Comparison of ENCODE assay signal across 8 mouse cellular contexts in the genomic region with DNA sequence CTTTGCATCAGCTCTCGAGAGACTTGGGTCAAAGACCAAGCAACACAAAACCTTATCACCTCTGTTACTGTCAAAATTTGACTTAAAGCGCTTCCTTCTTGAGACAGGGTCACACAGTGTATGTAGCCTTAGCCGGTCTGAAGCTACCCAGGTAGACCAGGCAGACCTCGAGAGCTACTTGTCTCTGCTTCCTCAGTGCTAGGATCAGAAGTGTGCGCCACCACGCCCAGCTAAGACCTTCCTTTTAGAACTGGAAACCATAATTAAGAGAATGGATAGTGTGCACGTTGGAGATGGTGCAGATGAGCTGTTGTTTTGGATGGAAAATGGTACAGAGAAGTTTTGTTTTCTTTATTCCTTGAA. TPM values are rescaled to one million over a fixed set of nuclear protein-coding genes. Genes with fewer than 3 reads are reported as not detected.
A peak's percentile ranks its signal among the peaks of the same experiment; 100 is the strongest.
DNase-seq lines count a peak whose midpoint lies in the region; ATAC-seq and TF ChIP-seq lines count a peak whose summit lies in the region.

No protein-coding gene starts in this region.

- no peaks in the 10 kb centered on the region for H3K9me3 ChIP-seq in hindbrain, postnatal 0 days (ENCODE audit: low read length)
- no peaks in the 10 kb centered on the region for H3K9me3 ChIP-seq in midbrain, embryonic 14.5 days (ENCODE audit: control insufficient read depth, low read length)

- H3K4me2 ChIP-seq in hindbrain, postnatal 0 days (ENCODE audit: low read depth, low read length): peak overlapping the region; percentile 61
- H3K4me2 ChIP-seq in midbrain, embryonic 14.5 days (ENCODE audit: low read length): peak overlapping the region; percentile 91

- peaks cover 7% of the 10 kb centered on the region for H3K4me1 ChIP-seq in lung, adult 2 months (ENCODE audit: control insufficient read depth, insufficient read depth, low read length)
- H3K4me1 ChIP-seq in cortical plate, adult 2 months (ENCODE audit: control insufficient read depth, insufficient read depth, low read length): peaks cover 1% of the 10 kb centered on the region
- peaks cover 19% of the 10 kb centered on the region for H3K4me1 ChIP-seq in hindbrain, postnatal 0 days (ENCODE audit: insufficient read depth, low read length)
- H3K4me1 ChIP-seq in midbrain, embryonic 14.5 days (ENCODE audit: control insufficient read depth, insufficient read depth, low read length): peaks cover 22% of the 10 kb centered on the region

- peak overlapping the region; percentile 99 for H3K27ac ChIP-seq in cortical plate, adult 2 months (ENCODE audit: insufficient read depth, low read length)
- H3K27ac ChIP-seq in hindbrain, postnatal 0 days: peak overlapping the region; percentile 84
- H3K27ac ChIP-seq in midbrain, embryonic 14.5 days (replicated peaks; ENCODE audit: low read depth, low read length): peak overlapping the region; percentile 93

- TF ChIP-seq CTCF in lung, adult 2 months (IDR thresholded peaks at IDR 0.05; ENCODE audit: insufficient read depth, low read length): no peak
- TF ChIP-seq CTCF in cortical plate, adult 2 months (IDR thresholded peaks at IDR 0.05; ENCODE audit: extremely low read depth, insufficient read depth, low read length): no peak
- no peak for TF ChIP-seq CTCF in hindbrain, postnatal 0 days (IDR thresholded peaks at IDR 0.05; ENCODE audit: low read depth)

- H3K36me3 ChIP-seq in hindbrain, postnatal 0 days (ENCODE audit: insufficient read depth, low read length): no peaks in the 10 kb centered on the region
- no peaks in the 10 kb centered on the region for H3K36me3 ChIP-seq in midbrain, embryonic 14.5 days (ENCODE audit: control insufficient read depth, insufficient read depth, low read length)

- no peaks in the 10 kb centered on the region for H3K27me3 ChIP-seq in hindbrain, postnatal 0 days (ENCODE audit: insufficient read depth, low read length)
- H3K27me3 ChIP-seq in midbrain, embryonic 14.5 days (ENCODE audit: control insufficient read depth, insufficient read depth, low read length): no peaks in the 10 kb centered on the region

- H3K9ac ChIP-seq in hindbrain, postnatal 0 days (replicated peaks; ENCODE audit: low read length): peak overlapping the region; percentile 79
- peak overlapping the region; percentile 83 for H3K9ac ChIP-seq in midbrain, embryonic 14.5 days (replicated peaks; ENCODE audit: low read length)

- ATAC-seq in hindbrain, postnatal 0 days: peak; percentile 43
- peak; percentile 59 for ATAC-seq in midbrain, embryonic 14.5 days (ENCODE audit: low FRiP score, low TSS enrichment)

- TF ChIP-seq POLR2A in lung, adult 2 months (IDR thresholded peaks at IDR 0.05; ENCODE audit: borderline replicate concordance, extremely low read depth, low read depth, low read length): no peak
- TF ChIP-seq POLR2A in cortical plate, adult 2 months (IDR thresholded peaks at IDR 0.05; ENCODE audit: extremely low read depth, insufficient read depth, low read length): no peak

- no peak for DNase-seq in lung, adult 2 months
- DNase-seq in lung, postnatal 10 days: no peak
- DNase-seq in hindbrain, postnatal 0 days (ENCODE audit: low spot score): no peak
- DNase-seq in midbrain, embryonic 14.5 days: no peak
- DNase-seq in cerebellum, postnatal 25 days: no peak
- DNase-seq in left cerebral cortex, postnatal 14 days (ENCODE audit: low spot score in 2 of 2): no peak
- DNase-seq in left cerebral cortex, postnatal 10 days (ENCODE audit: extremely low spot score in 1 of 2, low spot score in 2 of 2): no peak

- WGBS in lung, adult 2 months: 3% methylated on average over 7 of the region's 7 CpGs
- WGBS in hindbrain, postnatal 0 days: 4% methylated on average over 7 of the region's 7 CpGs
- 5% methylated on average over 7 of the region's 7 CpGs for WGBS in midbrain, embryonic 14.5 days

- H3K4me3 ChIP-seq in lung, adult 2 months (replicated peaks; ENCODE audit: extremely low read depth, low read depth, low read length): peak overlapping the region; percentile 92
- H3K4me3 ChIP-seq in cortical plate, adult 2 months (ENCODE audit: insufficient read depth, low read length): peak overlapping the region; percentile 79
- H3K4me3 ChIP-seq in hindbrain, postnatal 0 days (ENCODE audit: low read length): peak overlapping the region; percentile 88
- peak overlapping the region; percentile 86 for H3K4me3 ChIP-seq in midbrain, embryonic 14.5 days (replicated peaks; ENCODE audit: low read depth, low read length)

- intact Hi-C loops in left cerebral cortex, postnatal 14 days (cut with DNase I): loop anchor here (5.0 kb wide), 1 partner anchor 69 kb away; no protein-coding TSS in a partner anchor
- intact Hi-C loops in left cerebral cortex, postnatal 10 days (cut with DNase I): no loop called here

RNA-seq across cellular contexts. Expression of gene Insig2, which starts 4.2 kb away (rescaled TPM):
- polyA plus RNA-seq in lung, adult 2 months (2012; rRNA removed): 18.7 and 24.1 TPM in 2 replicates
- polyA plus RNA-seq in cortical plate, adult 2 months (2012; rRNA removed): 44.5 and 44.7 TPM in 2 replicates
- 16.6 and 28.8 TPM in 2 replicates for total RNA-seq in hindbrain, postnatal 0 days (2014; rRNA removed)
- polyA plus RNA-seq in hindbrain, postnatal 0 days (2015; fragmentation: Nextera tagmentation; extraction: Ambion mirVana): 46.0 and 48.0 TPM in 2 replicates
- 28.6 and 30.5 TPM in 2 replicates for polyA plus RNA-seq in midbrain, embryonic 14.5 days (2014; fragmentation: Nextera tagmentation; extraction: Ambion mirVana)
- 10 to 100 TPM; 41.1 to 43.8 TPM for total RNA-seq in left cerebral cortex, postnatal 14 days (2021)
- 10 to 100 TPM; 41.6 to 43.7 TPM for total RNA-seq in left cerebral cortex, postnatal 10 days (2021)
